In the genomic region with DNA sequence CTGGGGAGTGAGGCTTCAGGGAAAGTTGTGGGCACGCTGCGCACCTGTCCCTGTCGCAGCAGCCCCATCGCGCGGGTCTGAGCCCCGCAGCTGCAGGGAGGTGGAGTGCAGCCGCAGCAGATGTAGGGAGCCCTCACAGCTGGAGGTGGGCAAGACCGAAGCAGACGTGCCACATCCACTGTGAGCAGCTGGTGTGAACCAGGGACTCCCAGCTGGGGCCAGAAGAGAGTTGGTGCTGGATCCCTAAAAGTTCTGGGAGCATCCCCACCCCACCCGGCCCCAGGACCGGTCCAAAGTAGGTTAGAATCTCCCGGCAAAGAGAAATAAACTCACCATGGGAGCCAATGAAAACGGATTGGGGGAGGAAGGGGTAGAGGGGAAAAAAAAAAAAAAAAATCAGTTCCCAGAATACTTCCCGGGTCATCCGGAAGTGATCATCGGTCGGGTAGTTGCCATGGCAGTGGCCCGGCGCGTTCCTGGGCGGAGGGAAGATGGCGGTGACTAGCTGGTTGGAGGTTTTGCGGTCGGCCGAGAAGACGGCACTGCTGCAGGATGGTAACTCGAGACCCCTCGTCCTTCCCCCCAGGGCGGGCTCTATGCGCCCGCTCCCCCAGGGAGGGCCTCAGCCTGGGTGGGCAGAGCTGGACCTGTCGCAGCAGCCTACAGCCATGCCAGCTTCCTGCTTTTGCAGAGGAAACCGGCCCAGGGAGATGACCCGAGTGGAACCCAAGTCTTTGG, we compare ENCODE assay signal across 8 mouse cellular contexts. TPM values are rescaled to one million over a fixed set of nuclear protein-coding genes. Genes with fewer than 3 reads are reported as not detected.
DNase-seq lines count a peak whose midpoint lies in the region; ATAC-seq and TF ChIP-seq lines count a peak whose summit lies in the region.

Poll (minus strand) TSS at position 379 of the 738 bp plus-strand sequence.
Gm17018 (plus strand) TSS at position 463 of the 738 bp plus-strand sequence.

- H3K36me3 ChIP-seq in embryonic facial prominence, embryonic 15.5 days, result 0 out of 2 replicates have a peak, but pooled peaks cover 7% of the 10 kb centered on the region
- H3K36me3 ChIP-seq in kidney, embryonic 14.5 days (ENCODE audit: control insufficient read depth, insufficient read depth, low read length), result peaks cover 8% of the 10 kb centered on the region; the same call in 1 of the 2 replicates

- TF ChIP-seq POLR2A in bone marrow, adult 2 months (IDR thresholded peaks at IDR 0.05; ENCODE audit: borderline replicate concordance, control insufficient read depth, low read depth, low read length), result no peak; the same call in 1 of the 2 replicates

- H3K9me3 ChIP-seq in embryonic facial prominence, embryonic 15.5 days (replicated peaks), result no peaks in the 10 kb centered on the region
- H3K9me3 ChIP-seq in kidney, embryonic 14.5 days (ENCODE audit: control insufficient read depth, low read length), result no peaks in the 10 kb centered on the region

- H3K4me1 ChIP-seq in bone marrow, adult 2 months (ENCODE audit: control insufficient read depth, insufficient read depth, low read length), result peaks cover 1% of the 10 kb centered on the region; the same call in 1 of the 2 replicates
- H3K4me1 ChIP-seq in embryonic facial prominence, embryonic 15.5 days, result peaks cover 15% of the 10 kb centered on the region
- H3K4me1 ChIP-seq in kidney, embryonic 14.5 days (ENCODE audit: control insufficient read depth, insufficient read depth, low read length), result 0 out of 2 replicates have a peak, but pooled peaks cover 3% of the 10 kb centered on the region

- no peak for TF ChIP-seq CTCF in bone marrow, adult 2 months (IDR thresholded peaks at IDR 0.05; ENCODE audit: control insufficient read depth, insufficient read depth, low read length)

- no peaks in the 10 kb centered on the region for H3K27me3 ChIP-seq in embryonic facial prominence, embryonic 15.5 days
- H3K27me3 ChIP-seq in kidney, embryonic 14.5 days (ENCODE audit: control insufficient read depth, insufficient read depth, low read length), result no peaks in the 10 kb centered on the region

- H3K4me2 ChIP-seq in embryonic facial prominence, embryonic 15.5 days (replicated peaks), result peak within 1 kb of the TSS; percentile 92
- peak within 1 kb of the TSS; percentile 75 for H3K4me2 ChIP-seq in kidney, embryonic 14.5 days (replicated peaks; ENCODE audit: low read depth, low read length)

- peak within 1 kb of the TSS; percentile 65 for H3K27ac ChIP-seq in bone marrow, adult 2 months (ENCODE audit: control insufficient read depth, insufficient read depth, low read depth, low read length, poor library complexity)
- peak within 1 kb of the TSS; percentile 80 for H3K27ac ChIP-seq in embryonic facial prominence, embryonic 15.5 days (replicated peaks)
- H3K27ac ChIP-seq in kidney, embryonic 14.5 days (ENCODE audit: low read depth, low read length), result peak within 1 kb of the TSS; percentile 75

- H3K9ac ChIP-seq in embryonic facial prominence, embryonic 15.5 days, result peak within 1 kb of the TSS; percentile 79
- H3K9ac ChIP-seq in kidney, embryonic 14.5 days (ENCODE audit: low read depth, low read length), result peak within 1 kb of the TSS; percentile 73

- peak; percentile 86 for DNase-seq in 416B (ENCODE audit: low read depth)
- DNase-seq in heart, adult 9 months (ENCODE audit: low spot score in 2 of 2), result peak; percentile 84 to 85
- peak; percentile 78 for DNase-seq in liver
- peak; percentile 54 to 76 for DNase-seq in monocyte, adult 2 months (ENCODE audit: low read depth in 1 of 2, low spot score in 2 of 2)
- DNase-seq in spleen, postnatal 36 days (ENCODE audit: low spot score in 2 of 2), result peak; percentile 81 to 84

- peak; percentile 87 for ATAC-seq in embryonic facial prominence, embryonic 15.5 days (ENCODE audit: insufficient number of reproducible peaks, low FRiP score, low TSS enrichment, low read depth)
- peak; percentile 84 for ATAC-seq in kidney, embryonic 14.5 days (ENCODE audit: low FRiP score, low TSS enrichment)

- under 1% methylated on average over 35 of the region's 35 CpGs for WGBS in bone marrow, adult 2 months
- WGBS in embryonic facial prominence, embryonic 15.5 days, result under 1% methylated on average over 35 of the region's 35 CpGs
- under 1% methylated on average over 35 of the region's 35 CpGs for WGBS in kidney, embryonic 14.5 days

- peak within 1 kb of the TSS; percentile 91 for H3K4me3 ChIP-seq in bone marrow, adult 2 months (replicated peaks; ENCODE audit: control insufficient read depth, low read depth, low read length)
- peak within 1 kb of the TSS; percentile 74 for H3K4me3 ChIP-seq in embryonic facial prominence, embryonic 15.5 days (replicated peaks)
- peak within 1 kb of the TSS; percentile 69 for H3K4me3 ChIP-seq in kidney, embryonic 14.5 days (ENCODE audit: low read length)

RNA-seq across cellular contexts. Expression of gene Poll, which starts in this region (rescaled TPM):
- polyA plus RNA-seq in bone marrow, adult 2 months (2011; ENCODE audit: insufficient read depth, insufficient read length, low replicate concordance, missing spikeins), result 2.1 and 5.2 TPM in 2 replicates
- polyA plus RNA-seq in embryonic facial prominence, embryonic 15.5 days (2015; fragmentation: Nextera tagmentation; extraction: Ambion mirVana), result 14.4 and 15.5 TPM in 2 replicates
- 13.9 and 20.6 TPM in 2 replicates for polyA plus RNA-seq in kidney, embryonic 14.5 days (2014; fragmentation: Nextera tagmentation; extraction: Ambion mirVana)

RNA-seq across cellular contexts. Expression of gene Gm17018, which starts in this region (rescaled TPM):
- polyA plus RNA-seq in bone marrow, adult 2 months (2011; ENCODE audit: insufficient read depth, insufficient read length, low replicate concordance, missing spikeins), result 16.1 and 32.6 TPM in 2 replicates
- polyA plus RNA-seq in embryonic facial prominence, embryonic 15.5 days (2015; fragmentation: Nextera tagmentation; extraction: Ambion mirVana), result 46.0 and 53.7 TPM in 2 replicates
- polyA plus RNA-seq in kidney, embryonic 14.5 days (2014; fragmentation: Nextera tagmentation; extraction: Ambion mirVana), result 51.4 and 61.6 TPM in 2 replicates

Comparison
In these comparisons a context has a peak if more than half of its experiments do, and no peak if none do; other contexts are left out.
1. Peak in every context shown above with its lines: DNase-seq, ATAC-seq, H3K4me3 ChIP-seq and H3K27ac ChIP-seq.